Mouse (Mus musculus) T-helper 2 cell (primary cell): ENCODE data around the gene Gli2.

Experiments used
- in situ Hi-C: fragments of 300-600 bp; cut with MboI, MseI; formaldehyde crosslinking; loops from one replicate; pipeline ENCODE4 v1.15.1; 2025; ENCODE audit warnings: high pct_unique_total_duplicates

Gene Gli2

DNA sequence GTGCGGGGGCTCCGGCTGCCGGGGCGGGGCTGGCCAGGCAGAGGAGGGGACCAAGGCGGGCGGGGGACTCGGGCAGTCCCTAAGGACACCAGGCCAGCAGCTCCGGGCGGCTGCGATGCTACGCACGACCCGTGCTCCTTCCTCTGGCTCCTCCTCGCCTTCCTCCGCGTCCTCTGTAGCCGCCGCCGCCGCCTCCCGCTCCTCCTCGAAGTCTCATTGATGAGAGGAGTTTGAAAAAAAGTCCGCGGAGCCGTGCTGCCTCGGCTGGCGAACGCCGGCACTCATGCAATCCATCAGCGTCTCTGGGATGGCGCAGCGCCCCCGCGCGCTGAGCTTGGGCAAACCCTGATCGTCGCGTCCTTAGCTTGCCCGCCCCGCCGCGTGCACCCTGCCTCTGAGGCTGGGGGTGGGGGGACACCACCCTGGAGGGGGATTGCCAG lies at the start of gene Gli2:
Gli2 (minus strand) TSS at position 218 of the 440 bp plus-strand sequence.
- in situ Hi-C loops: no loop called here

DNA sequence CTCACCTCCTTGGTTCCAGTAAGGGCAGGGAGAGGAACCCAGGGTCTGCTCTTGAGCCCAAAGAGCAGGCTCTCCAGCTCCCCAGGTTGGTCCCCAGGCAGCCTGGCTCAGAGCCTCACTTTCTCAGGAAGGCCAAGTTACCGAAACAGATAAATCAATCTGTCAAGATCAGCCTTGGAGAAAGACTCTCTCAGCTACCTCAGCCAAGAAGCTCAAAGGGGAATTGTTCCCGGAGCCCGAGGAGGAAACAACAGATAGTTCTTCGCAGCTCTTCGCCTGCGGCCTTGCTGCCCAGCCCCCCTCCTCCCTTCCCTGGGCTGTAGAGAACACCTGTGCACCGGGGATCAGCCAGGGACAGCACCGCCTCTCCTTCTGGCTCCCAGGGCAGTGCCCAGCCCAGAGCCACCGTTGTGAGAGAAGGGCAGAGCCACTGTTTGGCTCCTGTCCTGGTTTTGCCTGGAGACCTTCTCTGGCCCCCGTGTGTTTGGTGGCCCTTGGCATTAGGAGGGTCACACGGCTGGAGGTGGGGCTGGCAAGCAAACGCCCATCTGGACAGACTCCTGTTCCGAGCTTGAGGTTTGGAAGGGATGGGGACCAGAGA lies 44.6 kb upstream of the Gli2 start:
- in situ Hi-C loops: loop anchor here (25.0 kb wide), 1 partner anchor 364 kb away; no protein-coding TSS in a partner anchor

DNA sequence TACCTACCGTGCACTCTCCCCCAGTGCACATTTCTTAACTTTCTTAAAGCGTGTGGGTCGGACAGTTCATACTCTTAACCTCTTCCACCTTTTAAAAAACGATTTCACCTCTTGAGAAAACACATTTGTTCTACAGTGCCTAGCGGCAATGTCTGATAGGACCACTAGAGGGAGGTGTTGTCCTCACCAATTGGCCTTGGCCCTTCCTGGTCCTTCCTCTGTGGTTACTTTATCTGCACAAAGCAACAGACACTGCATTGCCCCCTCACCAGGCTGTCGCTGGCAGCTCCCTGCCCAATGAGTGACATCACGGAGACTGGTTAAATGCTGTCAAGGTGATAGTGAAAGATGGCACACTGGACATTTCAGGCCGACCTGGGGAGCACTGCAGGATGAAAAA lies 40.3 kb upstream of the Gli2 start:
- in situ Hi-C loops: loop anchor here (25.0 kb wide), 1 partner anchor 369 kb away; no protein-coding TSS in a partner anchor

DNA sequence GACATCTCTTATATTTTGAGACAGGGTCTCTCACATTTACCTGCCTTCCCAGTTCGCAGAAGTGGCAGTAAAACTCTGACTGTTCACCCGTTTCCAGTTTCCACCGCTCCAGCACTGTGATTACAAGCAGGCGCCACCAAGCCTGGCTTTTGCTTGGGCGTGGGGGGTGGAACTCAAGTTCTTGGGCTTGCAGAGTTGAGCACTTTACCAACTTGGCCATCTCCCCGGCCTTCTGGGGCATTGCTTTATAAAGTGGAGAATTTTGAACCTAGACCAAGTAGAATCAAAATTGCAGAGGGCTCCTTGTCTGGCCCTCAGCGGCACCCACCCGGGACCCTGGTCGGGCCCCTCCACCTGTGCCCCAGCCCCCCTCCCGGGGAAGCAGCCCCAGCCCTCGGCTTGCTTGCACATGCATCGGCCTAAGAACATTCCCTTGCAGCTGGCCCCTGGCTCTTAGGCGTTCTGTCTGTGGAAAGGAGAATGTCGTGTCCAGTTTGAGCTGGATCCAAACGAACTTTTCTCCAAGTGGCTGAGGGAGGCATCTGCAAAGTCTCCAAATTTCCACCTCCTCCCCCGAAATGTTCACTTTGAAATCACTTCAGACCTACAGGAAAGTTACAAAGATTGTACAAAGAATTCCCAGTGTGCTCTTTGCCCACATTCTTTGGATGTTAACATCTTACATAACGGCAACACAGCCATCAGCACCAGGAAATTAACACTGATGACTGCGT lies 36.6 kb upstream of the Gli2 start:
- in situ Hi-C loops: loop anchor here (25.0 kb wide), 1 partner anchor 372 kb away; no protein-coding TSS in a partner anchor

DNA sequence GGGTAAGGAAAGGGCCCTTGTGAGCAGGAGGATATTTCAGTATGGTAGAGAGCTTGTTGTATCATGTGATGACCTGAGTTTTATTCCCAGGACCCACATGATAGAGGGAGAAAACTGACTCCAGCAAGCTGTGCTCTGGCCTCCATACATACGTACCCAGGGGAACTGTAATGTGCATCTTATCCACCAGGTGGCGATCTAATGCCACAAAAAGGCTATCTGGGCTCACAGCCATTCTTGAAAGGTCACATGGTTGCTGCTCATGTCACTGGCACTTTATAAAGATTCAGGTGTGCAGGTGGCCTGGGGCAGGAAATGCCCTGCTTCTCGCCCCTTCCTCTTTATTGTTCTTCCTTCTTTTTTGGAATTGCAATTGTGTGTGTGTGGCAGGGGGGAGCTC lies 34.1 kb upstream of the Gli2 start:
- in situ Hi-C loops: loop anchor here (25.0 kb wide), 1 partner anchor 375 kb away; no protein-coding TSS in a partner anchor

DNA sequence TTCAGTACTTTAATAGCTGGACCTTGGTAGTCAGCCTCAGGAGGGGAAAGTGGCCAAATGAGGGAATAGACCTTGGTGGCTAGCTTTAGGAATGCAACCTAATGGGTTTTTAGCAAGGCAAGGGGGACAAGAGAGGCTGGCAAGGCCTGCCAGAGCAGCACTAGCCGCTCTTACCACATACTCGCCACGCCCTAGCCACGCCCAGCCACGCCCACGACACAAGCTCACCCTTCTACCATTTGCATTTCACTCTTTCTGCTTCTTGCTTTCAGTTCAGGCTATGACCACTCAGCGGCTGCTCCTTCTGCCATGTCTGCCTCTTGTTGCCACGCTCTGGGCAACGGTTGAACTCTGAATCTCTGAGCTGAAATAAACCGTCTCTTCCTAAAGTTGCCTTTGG lies 32.4 kb upstream of the Gli2 start:
- in situ Hi-C loops: loop anchor here (25.0 kb wide), 1 partner anchor 377 kb away; no protein-coding TSS in a partner anchor

DNA sequence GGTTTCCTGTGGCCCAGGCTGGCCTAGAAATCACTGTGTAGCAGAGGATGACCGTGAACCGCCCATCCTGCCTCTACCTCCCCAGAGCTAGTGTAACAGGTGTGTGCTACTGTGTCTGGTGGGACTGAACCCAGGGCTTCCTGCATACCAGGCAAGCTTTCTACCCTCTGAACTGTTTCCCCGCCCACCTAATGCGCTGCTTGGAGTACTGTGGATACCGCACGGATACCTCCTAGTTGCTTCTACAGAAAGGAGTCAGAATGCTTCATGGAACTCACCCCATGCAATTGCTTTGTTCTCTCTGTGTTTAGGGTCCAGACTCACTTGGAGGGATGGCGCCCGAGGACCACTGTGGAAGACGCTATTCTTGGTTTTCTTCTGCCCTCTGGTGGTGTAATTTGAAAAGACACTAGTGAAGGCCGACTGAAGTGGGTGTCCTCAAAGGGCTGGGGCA lies 30.1 kb upstream of the Gli2 start:
- in situ Hi-C loops: loop anchor here (25.0 kb wide), 1 partner anchor 379 kb away; no protein-coding TSS in a partner anchor

DNA sequence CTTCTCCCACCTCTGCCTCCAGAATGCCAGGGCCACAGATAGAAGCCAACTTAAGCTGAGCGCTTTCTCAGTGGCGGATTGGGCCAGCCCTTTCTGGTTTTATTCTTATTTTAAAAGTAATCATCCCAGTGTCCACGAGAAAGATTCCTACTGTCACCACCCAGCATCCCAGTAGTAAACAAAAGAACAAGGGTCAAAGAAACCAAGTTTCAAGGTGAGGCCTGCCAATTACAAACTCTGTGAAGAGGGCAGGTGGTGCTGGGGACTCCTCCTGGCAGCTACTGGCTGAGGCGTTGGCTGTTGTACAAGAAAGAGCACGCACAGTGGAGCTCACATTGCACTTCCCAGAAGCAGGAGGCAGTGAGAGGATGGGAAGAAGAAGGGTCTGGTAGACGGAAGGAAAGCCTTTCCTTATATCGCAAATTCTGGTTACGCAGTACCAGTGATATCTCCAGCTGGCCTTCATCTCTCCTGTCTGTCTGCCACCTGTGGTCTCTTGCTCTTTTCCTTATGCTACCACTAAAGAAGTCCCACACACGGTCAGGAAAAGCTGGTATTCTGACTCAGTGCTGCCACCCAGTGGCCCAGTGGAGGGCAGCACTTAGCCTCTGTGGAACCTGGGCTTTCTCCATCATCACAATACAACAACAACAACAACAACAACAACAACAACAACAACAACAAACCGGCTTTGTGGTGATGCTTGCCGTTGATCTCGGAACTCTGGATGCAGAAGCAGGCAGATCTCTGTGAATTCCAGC lies 29.0 kb upstream of the Gli2 start:
- in situ Hi-C loops: loop anchor here (25.0 kb wide), 1 partner anchor 380 kb away; no protein-coding TSS in a partner anchor

DNA sequence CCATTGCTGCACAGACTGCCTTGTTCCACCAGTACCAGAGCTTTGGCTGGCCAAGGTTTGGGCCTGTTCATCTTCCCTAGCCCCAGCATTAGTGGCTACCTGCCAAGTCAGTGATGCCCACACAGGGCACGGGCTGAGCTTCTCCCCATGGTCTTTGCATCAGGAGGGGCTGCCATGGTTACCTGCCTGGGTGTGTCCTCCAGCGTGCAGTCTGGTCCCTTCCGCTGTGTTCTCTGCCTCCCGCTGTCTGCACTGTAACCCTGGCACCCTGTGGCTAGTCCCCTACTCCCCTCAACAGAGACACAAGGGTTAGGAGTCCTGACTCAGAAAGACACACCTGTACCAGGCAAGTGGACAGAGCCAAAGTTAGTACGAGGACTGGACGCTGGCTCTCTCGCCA lies 24.5 kb upstream of the Gli2 start:
- in situ Hi-C loops: loop anchor here (25.0 kb wide), 1 partner anchor 384 kb away; no protein-coding TSS in a partner anchor

DNA sequence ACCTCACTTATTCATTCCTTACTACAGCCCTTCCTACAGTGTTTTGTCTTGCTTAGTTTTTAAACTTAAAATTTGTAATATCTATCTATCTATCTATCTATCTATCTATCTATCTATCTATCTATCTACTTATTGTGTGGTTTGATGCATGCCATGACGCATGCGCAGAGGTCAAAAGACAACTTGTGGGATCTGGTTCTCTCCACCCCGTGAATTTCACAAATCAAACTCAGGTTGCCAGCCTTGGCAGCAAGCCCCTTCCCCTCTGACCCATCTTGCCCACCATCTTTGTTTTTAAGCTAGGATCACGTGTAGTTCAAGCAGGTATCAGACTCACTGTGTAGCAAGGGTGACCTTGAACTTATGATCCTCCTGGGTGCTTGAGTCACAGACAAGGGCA lies 22.9 kb upstream of the Gli2 start:
- in situ Hi-C loops: loop anchor here (25.0 kb wide), 1 partner anchor 386 kb away; no protein-coding TSS in a partner anchor

DNA sequence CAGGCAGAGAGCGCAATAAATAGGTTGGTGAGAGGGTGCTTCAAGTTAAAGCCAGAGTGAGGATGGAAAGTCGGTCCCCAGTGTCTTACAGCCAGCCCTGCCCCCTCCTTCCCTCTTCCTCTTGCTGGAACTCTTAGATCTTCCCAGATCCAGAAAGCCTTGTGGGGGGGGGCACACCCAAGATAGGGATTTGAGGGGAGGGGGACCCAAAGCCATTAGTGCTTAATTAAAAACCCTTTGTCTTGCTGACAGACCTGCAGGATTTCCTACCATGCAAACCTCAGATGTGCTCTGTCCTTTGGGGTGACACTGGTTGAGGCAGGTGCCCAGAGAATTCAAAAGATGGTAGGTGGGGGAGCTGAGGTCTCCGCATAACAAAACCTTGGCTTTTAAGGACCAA lies 22.5 kb upstream of the Gli2 start:
- in situ Hi-C loops: loop anchor here (25.0 kb wide), 1 partner anchor 386 kb away; no protein-coding TSS in a partner anchor

DNA sequence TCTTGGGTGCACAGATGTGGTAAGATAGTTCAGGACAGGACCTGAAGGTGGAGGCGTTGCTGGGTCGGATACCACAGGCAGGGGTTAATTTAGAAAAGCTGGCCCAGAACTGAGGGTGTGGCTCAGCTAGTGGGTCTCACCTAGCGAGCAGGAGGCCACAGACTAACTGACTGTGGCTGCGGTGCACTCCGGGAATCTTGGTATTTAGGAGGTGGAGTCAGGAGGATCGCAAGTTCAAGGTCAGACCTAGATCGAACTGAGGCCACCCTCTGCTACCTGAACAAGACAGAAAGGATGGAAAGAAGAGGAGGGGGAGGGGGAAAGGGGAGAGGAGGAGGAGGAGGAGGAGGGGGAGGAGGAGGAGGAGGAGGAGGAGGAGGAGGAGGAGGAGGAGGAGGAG lies 22.1 kb upstream of the Gli2 start:
- in situ Hi-C loops: loop anchor here (25.0 kb wide), 1 partner anchor 387 kb away; no protein-coding TSS in a partner anchor

DNA sequence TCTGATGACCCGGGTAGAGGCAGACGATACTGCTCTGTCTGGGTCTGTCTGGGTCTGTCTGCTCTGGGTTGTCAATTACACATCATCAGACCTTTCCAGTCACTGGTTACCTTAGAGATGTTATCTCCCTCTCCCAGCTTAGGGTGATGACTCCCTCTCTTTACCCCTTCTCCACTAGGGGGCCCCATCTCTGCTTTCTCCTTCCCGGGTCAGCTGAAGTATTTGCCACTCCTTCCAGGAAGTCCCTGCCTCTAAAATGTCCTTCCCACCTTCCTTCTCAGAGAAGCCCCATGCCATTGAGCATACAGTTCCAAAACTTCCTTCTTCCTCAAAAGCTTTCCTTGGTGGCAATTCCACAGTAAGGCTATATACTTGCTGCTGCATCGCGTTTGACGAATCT lies 21.5 kb upstream of the Gli2 start:
- in situ Hi-C loops: loop anchor here (25.0 kb wide), 1 partner anchor 387 kb away; no protein-coding TSS in a partner anchor

DNA sequence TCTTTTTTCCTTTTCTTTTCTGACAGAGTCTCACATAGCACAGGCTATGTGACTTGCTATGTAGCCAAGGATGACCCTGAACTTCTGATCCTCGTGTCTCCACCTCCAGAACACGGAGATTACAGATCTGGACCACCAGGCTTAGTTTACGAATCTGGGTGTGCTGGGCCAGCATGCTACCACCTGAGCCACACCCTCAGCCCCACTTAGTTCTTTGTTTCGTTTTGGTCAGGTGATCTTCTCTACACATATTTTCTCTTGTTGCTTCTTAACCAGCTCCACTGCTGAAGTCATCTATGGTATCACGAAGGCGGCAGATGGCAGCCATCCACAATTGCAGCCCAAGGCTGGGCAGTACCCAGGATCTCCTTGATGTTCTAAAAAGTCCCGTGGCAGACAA lies 20.5 kb upstream of the Gli2 start:
- in situ Hi-C loops: no loop called here

DNA sequence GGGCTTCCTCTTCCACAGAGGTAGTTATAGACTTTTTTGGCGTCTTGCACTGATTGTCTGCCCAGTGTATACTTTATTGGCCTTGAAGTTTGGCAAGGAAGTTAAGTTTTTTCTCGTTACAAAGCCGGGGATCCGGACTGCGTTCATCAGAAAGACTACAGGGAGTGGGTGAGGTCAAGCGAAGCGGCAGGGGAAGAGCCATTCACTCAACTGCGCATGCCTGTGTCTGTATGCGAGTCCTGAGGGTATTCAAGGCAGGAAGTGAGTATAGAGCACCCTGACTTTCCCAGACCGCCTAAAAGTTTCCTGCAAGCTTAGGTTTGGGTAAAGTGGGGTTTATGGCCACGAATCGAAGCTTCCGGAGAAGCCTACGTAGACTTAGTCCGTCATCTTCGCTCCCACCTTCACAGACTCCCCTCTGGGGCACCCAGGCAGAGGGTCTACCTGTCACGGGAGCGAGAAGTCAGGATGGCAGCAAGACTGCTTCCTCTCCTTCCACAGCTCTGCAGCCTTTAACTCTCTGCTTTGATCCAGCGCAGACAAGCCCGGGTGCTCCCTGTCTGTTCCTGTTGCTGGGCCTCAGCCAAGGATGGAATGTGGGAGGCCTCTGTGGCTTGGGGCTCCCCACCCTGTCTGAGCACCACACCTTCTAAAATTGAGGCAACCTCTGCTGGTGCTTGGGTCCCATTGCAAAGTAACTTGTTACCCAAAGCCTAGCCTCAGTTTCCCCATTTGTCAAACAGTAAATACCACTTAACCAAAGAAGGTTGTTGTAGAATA lies 11.7 kb upstream of the Gli2 start:
- in situ Hi-C loops: no loop called here

DNA sequence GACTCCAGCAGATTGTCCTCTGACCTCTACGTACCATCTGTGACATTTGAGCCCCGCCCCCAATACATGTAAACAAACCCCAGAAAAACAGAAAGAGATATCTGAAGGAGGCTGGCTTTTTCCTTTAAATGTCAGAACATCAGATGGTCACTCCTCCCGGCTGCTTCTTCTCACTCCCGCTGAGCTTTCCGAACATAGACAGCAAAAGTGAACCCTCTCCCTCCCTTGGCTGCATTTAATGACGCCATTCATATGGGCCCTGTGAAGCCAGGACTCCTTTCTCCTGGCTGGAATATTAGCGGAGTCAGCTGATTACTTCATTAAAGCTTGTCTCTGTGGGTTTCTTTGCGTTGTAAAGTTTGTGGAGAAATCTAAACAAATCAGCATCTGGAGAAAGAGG lies 3.1 kb upstream of the Gli2 start:
- in situ Hi-C loops: no loop called here

DNA sequence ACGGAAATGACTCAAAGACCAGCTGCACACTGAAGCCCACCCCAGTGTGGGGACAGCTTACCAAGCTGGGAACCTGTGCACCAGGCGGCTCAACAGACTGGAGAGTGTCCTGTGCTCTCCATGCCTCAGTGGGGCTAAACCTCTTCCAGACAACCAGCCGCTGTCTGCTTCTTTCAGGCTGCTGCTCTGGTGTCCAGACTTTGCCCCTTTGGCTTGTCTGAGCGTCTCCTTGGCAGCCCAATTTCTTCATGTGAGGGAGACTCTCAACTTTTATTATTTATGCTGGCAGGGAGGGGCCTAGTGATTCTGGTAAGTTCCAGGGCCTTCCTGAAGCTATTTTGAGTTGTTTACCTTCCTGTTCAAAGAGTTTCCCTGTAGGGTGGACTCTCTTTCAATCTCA lies 2.4 kb upstream of the Gli2 start:
- in situ Hi-C loops: no loop called here

DNA sequence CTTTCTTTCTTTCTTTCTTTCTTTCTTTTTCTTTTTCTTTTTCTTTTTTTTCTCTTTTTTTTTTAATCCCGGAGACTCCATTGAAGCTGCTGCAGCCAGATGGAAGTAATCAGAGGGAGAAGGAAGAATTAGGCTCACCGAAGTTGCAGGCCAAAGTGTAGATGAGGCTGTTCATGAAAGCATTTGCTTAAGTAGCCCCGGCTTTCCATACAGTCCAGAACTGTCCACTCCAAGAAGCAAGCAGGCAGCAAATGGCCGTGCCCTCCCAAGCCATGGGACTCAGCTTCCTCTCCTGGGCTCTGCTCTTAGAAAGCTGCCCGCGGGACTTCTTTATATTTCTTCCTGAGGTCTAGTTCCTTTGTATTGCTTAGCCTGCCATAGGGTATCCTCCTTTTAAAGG lies 1.0 kb upstream of the Gli2 start:
- in situ Hi-C loops: no loop called here

DNA sequence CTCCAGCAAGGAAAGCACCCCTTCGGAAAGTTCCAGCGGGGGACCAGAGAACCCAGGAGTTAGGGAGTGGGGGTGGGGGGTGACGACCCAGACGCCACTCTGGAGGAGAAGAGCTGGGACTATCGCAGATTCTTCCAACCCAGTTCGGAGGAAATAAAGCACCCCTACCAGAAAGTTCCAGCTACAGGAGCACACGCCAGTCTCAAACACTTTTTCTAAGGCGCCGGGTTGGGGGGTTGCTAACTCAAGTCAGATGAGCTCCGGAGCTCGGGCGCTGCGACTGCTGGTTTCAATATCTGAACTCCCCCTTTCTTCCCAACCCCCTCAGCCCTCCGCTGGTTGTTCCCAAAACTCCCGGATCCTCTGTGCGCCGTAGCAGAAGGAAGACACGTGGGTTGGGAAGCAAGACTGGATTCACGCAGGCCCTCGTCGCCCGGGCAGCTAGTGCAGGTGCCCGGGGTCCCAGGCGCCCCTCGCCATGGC lies 494 bp upstream of the Gli2 start:
- in situ Hi-C loops: no loop called here

DNA sequence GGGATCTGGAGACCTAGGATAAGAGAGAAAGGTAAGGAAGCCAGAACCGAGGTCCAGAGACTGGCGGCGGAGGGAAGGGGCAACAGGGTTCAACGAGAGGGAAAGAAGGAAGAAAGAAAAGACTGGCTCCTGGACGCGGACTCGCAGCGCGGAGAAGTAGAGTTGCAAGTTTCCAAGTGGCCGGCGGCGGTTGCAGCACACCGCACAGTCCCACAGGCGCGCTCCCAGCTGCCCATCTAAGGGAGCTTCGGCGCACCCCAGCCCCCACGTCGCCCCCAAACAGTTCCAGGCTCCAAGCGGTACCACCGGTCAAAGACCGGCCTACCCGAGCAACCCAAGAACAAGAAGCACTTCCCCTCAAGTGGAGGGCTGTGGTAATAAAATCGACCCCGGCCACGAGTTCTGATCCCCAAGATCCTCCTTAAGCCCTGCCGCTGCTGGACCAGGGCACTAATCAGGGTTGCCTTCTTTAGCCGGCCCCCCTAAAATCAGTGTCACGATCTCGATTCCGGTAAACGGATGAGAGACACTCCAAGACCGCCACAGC lies 715 bp downstream of the Gli2 start:
- in situ Hi-C loops: no loop called here
